Mouse (Mus musculus): ENCODE results near the gene Map6.

Map6 gene

GRCm38 (mm10) chr7:99264597-99264996 is 2.6 kb upstream of the Map6 start:
- no peak for DNase-seq (ENCODE audit: low spot score in 2 of 2)

- DNase-seq (ENCODE audit: low spot score in 2 of 2) = peak; percentile 73 to 77
Measured at GRCm38 (mm10) chr7:99267897-99268505, 754 bp downstream of the Map6 start.

GRCm38 (mm10) chr7:99268506-99268900 is 1.3 kb downstream of the Map6 start:
- no peak for DNase-seq (ENCODE audit: low spot score in 2 of 2)

- DNase-seq (ENCODE audit: low spot score in 2 of 2) = no peak
Measured at GRCm38 (mm10) chr7:99268951-99269945, 2.0 kb downstream of the Map6 start.

- DNase-seq (ENCODE audit: low spot score in 2 of 2) = no peak
Measured at GRCm38 (mm10) chr7:99271630-99272029, 4.4 kb downstream of the Map6 start.

GRCm38 (mm10) chr7:99275131-99275530 is 7.9 kb downstream of the Map6 start:
- DNase-seq (ENCODE audit: low spot score in 2 of 2) = no peak

- no peak for DNase-seq (ENCODE audit: low spot score in 2 of 2)
Measured at GRCm38 (mm10) chr7:99276679-99277078, 9.4 kb downstream of the Map6 start.

- DNase-seq (ENCODE audit: low spot score in 2 of 2) = no peak
Measured at GRCm38 (mm10) chr7:99278309-99278708, 11.1 kb downstream of the Map6 start.

GRCm38 (mm10) chr7:99279586-99279985 is 12.3 kb downstream of the Map6 start:
- DNase-seq (ENCODE audit: low spot score in 2 of 2) = no peak

GRCm38 (mm10) chr7:99287287-99287686 is 20.0 kb downstream of the Map6 start:
- DNase-seq (ENCODE audit: low spot score in 2 of 2) = peak; percentile 56 to 71

GRCm38 (mm10) chr7:99290008-99290407 is 22.8 kb downstream of the Map6 start:
- DNase-seq (ENCODE audit: low spot score in 2 of 2) = no peak

- no peak for DNase-seq (ENCODE audit: low spot score in 2 of 2)
Measured at GRCm38 (mm10) chr7:99290925-99291324, 23.7 kb downstream of the Map6 start.

- no peak for DNase-seq (ENCODE audit: low spot score in 2 of 2)
Measured at GRCm38 (mm10) chr7:99294198-99294780, 27.0 kb downstream of the Map6 start.

- no peak for DNase-seq (ENCODE audit: low spot score in 2 of 2)
Measured at GRCm38 (mm10) chr7:99295104-99295503, 27.9 kb downstream of the Map6 start.

- no peak for DNase-seq (ENCODE audit: low spot score in 2 of 2)
Measured at GRCm38 (mm10) chr7:99300650-99301175, 33.5 kb downstream of the Map6 start.

GRCm38 (mm10) chr7:99304029-99304428 is 36.8 kb downstream of the Map6 start:
- DNase-seq (ENCODE audit: low spot score in 2 of 2) = no peak

GRCm38 (mm10) chr7:99304949-99305372 is 37.7 kb downstream of the Map6 start:
- DNase-seq (ENCODE audit: low spot score in 2 of 2) = no peak

- no peak for DNase-seq (ENCODE audit: low spot score in 2 of 2)
Measured at GRCm38 (mm10) chr7:99305688-99306087, 38.4 kb downstream of the Map6 start.

GRCm38 (mm10) chr7:99306640-99307039 is 39.4 kb downstream of the Map6 start:
- DNase-seq (ENCODE audit: low spot score in 2 of 2) = no peak

- no peak for DNase-seq (ENCODE audit: low spot score in 2 of 2)
Measured at GRCm38 (mm10) chr7:99311433-99311832, 44.2 kb downstream of the Map6 start.

- DNase-seq (ENCODE audit: low spot score in 2 of 2) = no peak
Measured at GRCm38 (mm10) chr7:99312058-99312457, 44.8 kb downstream of the Map6 start.

- no peak for DNase-seq (ENCODE audit: low spot score in 2 of 2)
Measured at GRCm38 (mm10) chr7:99312671-99313143, 45.5 kb downstream of the Map6 start.

All from frontal cortex, postnatal 14 days (tissue).